Mouse (Mus musculus) lung, adult 2 months (tissue): Measurements from ENCODE around the gene Bst1.

Experiments
- CTCF ChIP-seq: fragments of 200-500 bp; IDR thresholded peaks from 2 replicates; pipeline ENCODE4 v1.5.1; 2011; ENCODE audit warnings: mild to moderate bottlenecking, low read length, control low read depth; ENCODE audit not compliant: insufficient read depth
- POLR2A ChIP-seq: fragments of 200-500 bp; IDR thresholded peaks from 2 replicates; pipeline ENCODE4 v1.6.1; 2011; ENCODE audit warnings: low read depth, mild to moderate bottlenecking, control low read depth, low read length, borderline replicate concordance; ENCODE audit errors: extremely low read depth

DNA sequence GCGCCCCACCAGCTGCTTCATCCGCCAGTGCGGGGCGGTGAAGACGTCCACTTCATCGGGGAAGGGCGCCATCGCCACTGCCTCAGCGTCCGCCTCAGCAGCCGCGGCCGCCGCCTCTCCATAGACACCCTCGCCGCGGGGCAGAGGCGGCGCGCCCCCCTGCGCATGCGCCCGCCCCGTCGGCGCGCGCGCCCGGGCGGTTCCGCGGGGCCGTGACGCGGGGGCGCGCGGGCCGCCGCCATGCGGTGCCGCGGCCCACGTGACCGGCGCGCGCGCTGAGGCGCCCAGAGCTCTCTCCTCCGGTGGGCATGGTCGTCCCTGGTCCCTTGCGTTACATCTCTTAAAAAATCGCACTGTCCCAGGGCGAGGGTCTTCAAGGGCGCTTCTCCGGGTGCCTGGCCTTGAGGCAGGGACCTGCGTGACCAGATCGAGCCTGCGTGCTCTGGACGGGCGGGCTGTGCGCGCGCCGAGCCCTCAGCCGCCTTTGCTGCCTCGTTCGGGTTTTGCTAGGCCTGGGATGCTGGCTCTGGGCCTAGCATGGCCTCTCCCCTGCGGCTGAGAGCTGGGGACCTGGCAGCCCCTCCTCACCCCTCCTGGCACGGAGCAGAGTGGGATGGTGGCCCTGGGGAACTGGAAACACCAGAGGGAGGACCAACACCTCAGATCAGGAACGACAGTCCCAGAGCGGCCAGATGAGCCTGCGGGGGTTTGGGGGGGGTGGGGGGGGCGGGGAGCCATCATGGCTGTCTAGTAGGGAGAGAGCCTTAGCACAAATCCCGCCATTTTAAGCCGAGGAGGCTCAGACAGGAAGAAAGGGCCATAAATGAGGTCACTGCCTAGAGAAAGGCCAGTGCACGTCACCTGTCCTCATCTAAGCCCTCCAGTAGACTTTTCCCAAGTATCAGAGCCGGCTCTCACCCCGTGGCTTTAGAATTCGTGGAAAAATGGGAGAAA lies 36.4 kb upstream of the Bst1 start:
- TF ChIP-seq POLR2A (peak; percentile 91), CTCF (no peak)
